1 mouse cellular context compared by ENCODE assay signal in the genomic region with DNA sequence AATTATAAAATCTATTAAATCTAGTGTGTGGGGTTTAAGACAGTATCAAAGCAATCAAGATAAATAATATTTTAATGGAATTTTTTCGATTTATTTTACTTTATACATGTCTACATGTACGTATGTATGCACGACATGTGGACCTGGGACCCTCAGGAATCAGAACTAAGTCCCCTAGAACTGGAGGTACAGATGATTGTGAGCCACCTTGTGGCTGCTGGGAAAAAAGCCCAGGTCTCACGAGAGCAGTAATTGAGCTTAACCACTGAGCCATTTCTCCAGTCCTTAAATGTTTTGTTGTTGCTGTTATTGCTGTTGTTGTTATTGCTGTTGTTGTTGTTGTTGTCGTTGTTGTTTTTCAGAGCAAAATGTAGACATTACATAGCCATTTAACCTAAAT.
A peak's percentile ranks its signal among the peaks of the same experiment; 100 is the strongest.
TF ChIP-seq lines count a peak whose summit lies in the region.

No protein-coding gene starts in this region.

TF ChIP-seq in CH12.LX, 34 proteins besides CTCF, POLR2A, EP300 and RAD21:
- TF ChIP-seq HCFC1 (IDR thresholded peaks at IDR 0.05; ENCODE audit: low read depth, low read length) (no peak), E2F4 (IDR thresholded peaks at IDR 0.05; ENCODE audit: insufficient replicate concordance, low read depth, low read length) (no peak), POLR2AphosphoS2 (IDR thresholded peaks at IDR 0.05; ENCODE audit: low read depth, low read length) (no peak), SMC3 (IDR thresholded peaks at IDR 0.05; ENCODE audit: low read depth, low read length) (peak; percentile 7; the same call in 1 of the 2 replicates), PAX5 (IDR thresholded peaks at IDR 0.05; ENCODE audit: low read length) (no peak), RCOR1 (conservative IDR thresholded peaks at IDR 0.05; ENCODE audit: low read depth, low read length) (no peak)
